22 mouse cellular contexts compared by ENCODE assay signal in the genomic region with DNA sequence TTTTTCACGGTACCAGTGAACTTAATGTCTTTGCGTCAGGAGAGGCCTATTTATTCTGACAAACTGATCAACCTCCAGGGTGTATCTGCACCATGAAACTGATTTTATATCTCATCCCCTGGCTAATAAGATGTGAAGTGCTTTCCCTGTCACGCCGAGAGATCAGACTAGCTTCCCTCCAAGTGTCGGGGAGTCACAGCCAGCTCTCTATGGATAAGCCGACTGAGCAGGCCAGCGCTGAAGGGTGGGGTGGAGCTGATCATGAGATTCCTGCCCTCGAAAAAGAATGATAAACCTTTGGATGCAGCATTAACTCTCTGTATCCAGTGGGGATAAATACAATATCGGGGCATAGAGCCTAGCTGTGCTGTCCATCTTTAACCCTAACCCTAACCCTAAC.
A peak's percentile ranks its signal among the peaks of the same experiment; 100 is the strongest.
DNase-seq lines count a peak whose midpoint lies in the region; ATAC-seq and TF ChIP-seq lines count a peak whose summit lies in the region.
"Had no signal": no experiment of that assay in that cellular context is flagged by ENCODE, and none has a peak within 500 bp of the region (broad histone marks: within the 10 kb centered on the region; RNA-seq: fewer than 3 reads in every experiment).

No protein-coding gene starts in this region.

- peak; percentile 54 for DNase-seq in heart, embryonic 10.5 days (ENCODE audit: low spot score)
- no peak for DNase-seq in heart, postnatal 4 days
- DNase-seq in neural tube, embryonic 10.5 days (ENCODE audit: extremely low spot score, low spot score): no peak
- DNase-seq in testis, postnatal 14 days (ENCODE audit: low spot score): no peak
- DNase-seq: adrenal gland, adult 2 months; adrenal gland, postnatal 10 days; adrenal gland, postnatal 25 days; cerebellum, adult 11 months; cerebellum, adult 18-20 months; cerebellum, adult 8-10 months; cerebellum, adult 9-11 months; cerebellum, postnatal 14 days; cerebellum, postnatal 36 days; embryo, embryonic 11 days had no signal

- TF ChIP-seq POLR2A in testis, adult 2 months (IDR thresholded peaks at IDR 0.05; ENCODE audit: control insufficient read depth, low read depth, low read length): no peak

- H3K4me3 ChIP-seq in heart, embryonic 10.5 days: no peak overlapping the region
- no peak overlapping the region for H3K4me3 ChIP-seq in neural tube, embryonic 13.5 days
- H3K4me3 ChIP-seq in testis, adult 2 months (ENCODE audit: control insufficient read depth, low read depth, low read length): no peak overlapping the region
- H3K4me3 ChIP-seq: embryonic facial prominence, embryonic 13.5 days; embryonic facial prominence, embryonic 15.5 days; erythroblast, embryonic 14.5 days; forebrain, embryonic 10.5 days; forebrain, embryonic 12.5 days had no signal

- H3K36me3 ChIP-seq in heart, embryonic 10.5 days: no peaks in the 10 kb centered on the region
- H3K36me3 ChIP-seq in neural tube, embryonic 13.5 days: no peaks in the 10 kb centered on the region
- H3K36me3 ChIP-seq in testis, adult 2 months (ENCODE audit: control insufficient read depth, insufficient read depth, low read length): no peaks in the 10 kb centered on the region
- H3K36me3 ChIP-seq: embryonic facial prominence, embryonic 13.5 days; embryonic facial prominence, embryonic 15.5 days; forebrain, embryonic 10.5 days; forebrain, embryonic 12.5 days had no signal

- H3K4me2 ChIP-seq in neural tube, embryonic 13.5 days: no peak overlapping the region
- H3K4me2 ChIP-seq: embryonic facial prominence, embryonic 13.5 days; embryonic facial prominence, embryonic 15.5 days; forebrain, embryonic 12.5 days had no signal

- 0 out of 2 replicates have a peak, but pooled peaks have one; percentile 23 for ATAC-seq in neural tube, embryonic 13.5 days (ENCODE audit: low read depth)
- ATAC-seq: forebrain, embryonic 14.5 days had no signal

- TF ChIP-seq CTCF in testis, adult 2 months (IDR thresholded peaks at IDR 0.05; ENCODE audit: control insufficient read depth, insufficient read depth, insufficient replicate concordance, low read depth, low read length): no peak

- H3K9me3 ChIP-seq in heart, embryonic 10.5 days: no peaks in the 10 kb centered on the region
- H3K9me3 ChIP-seq in neural tube, embryonic 13.5 days: no peaks in the 10 kb centered on the region
- H3K9me3 ChIP-seq: embryonic facial prominence, embryonic 13.5 days; embryonic facial prominence, embryonic 15.5 days; forebrain, embryonic 10.5 days; forebrain, embryonic 12.5 days had no signal

- H3K27me3 ChIP-seq in heart, embryonic 10.5 days (ENCODE audit: insufficient read depth, poor library complexity, severe bottlenecking): no peaks in the 10 kb centered on the region
- H3K27me3 ChIP-seq in neural tube, embryonic 13.5 days: no peaks in the 10 kb centered on the region
- H3K27me3 ChIP-seq in testis, adult 2 months (ENCODE audit: control insufficient read depth, insufficient read depth, low read length): no peaks in the 10 kb centered on the region
- H3K27me3 ChIP-seq: embryonic facial prominence, embryonic 15.5 days; forebrain, embryonic 12.5 days had no signal

- H3K27ac ChIP-seq in heart, embryonic 10.5 days: no peak overlapping the region
- H3K27ac ChIP-seq in neural tube, embryonic 13.5 days (replicated peaks): 0 out of 2 replicates have a peak overlapping the region, but pooled peaks have one; percentile 6
- H3K27ac ChIP-seq in testis, adult 2 months (ENCODE audit: control insufficient read depth, insufficient read depth, low read depth, low read length): 0 out of 2 replicates have a peak overlapping the region, but pooled peaks have one; percentile 4
- H3K27ac ChIP-seq: embryonic facial prominence, embryonic 13.5 days; embryonic facial prominence, embryonic 15.5 days; forebrain, embryonic 10.5 days; forebrain, embryonic 12.5 days had no signal

- 75% methylated on average over 9 of the region's 9 CpGs for WGBS in heart, embryonic 10.5 days
- 57% methylated on average over 9 of the region's 9 CpGs for WGBS in neural tube, embryonic 13.5 days

- H3K9ac ChIP-seq in neural tube, embryonic 13.5 days: no peak overlapping the region
- H3K9ac ChIP-seq: embryonic facial prominence, embryonic 13.5 days; embryonic facial prominence, embryonic 15.5 days; forebrain, embryonic 12.5 days had no signal

- peaks cover 11% of the 10 kb centered on the region for H3K4me1 ChIP-seq in heart, embryonic 10.5 days
- peaks cover 9% of the 10 kb centered on the region; the same call in 1 of the 2 replicates for H3K4me1 ChIP-seq in neural tube, embryonic 13.5 days (replicated peaks)
- H3K4me1 ChIP-seq in testis, adult 2 months (ENCODE audit: control insufficient read depth, insufficient read depth, low read length): no peaks in the 10 kb centered on the region
- H3K4me1 ChIP-seq: embryonic facial prominence, embryonic 13.5 days; embryonic facial prominence, embryonic 15.5 days; forebrain, embryonic 10.5 days; forebrain, embryonic 12.5 days had no signal
